Mouse (Mus musculus) kidney, adult 9 months (tissue): ENCODE results near the gene Methig1.

Experiments
- DNase-seq: peaks from one replicate; pipeline ENCODE4 v3.0.0; 2022

Methig1 gene

GRCm38 (mm10) chr15:100428296-100428905, 75.5 kb downstream of the Methig1 start:
- DNase-seq: no peak

GRCm38 (mm10) chr15:100429959-100430565, 77.1 kb downstream of the Methig1 start:
- peak; percentile 72 for DNase-seq

GRCm38 (mm10) chr15:100433234-100433633, 80.3 kb downstream of the Methig1 start:
- DNase-seq: no peak
